Mouse (Mus musculus) urinary bladder, postnatal 25 days (tissue): ENCODE results near the gene Upf1.

ENCODE experiments used
- DNase-seq: peaks from one replicate; pipeline ENCODE4 v3.0.0; 2022; ENCODE audit warnings: low spot score

Gene Upf1

DNA sequence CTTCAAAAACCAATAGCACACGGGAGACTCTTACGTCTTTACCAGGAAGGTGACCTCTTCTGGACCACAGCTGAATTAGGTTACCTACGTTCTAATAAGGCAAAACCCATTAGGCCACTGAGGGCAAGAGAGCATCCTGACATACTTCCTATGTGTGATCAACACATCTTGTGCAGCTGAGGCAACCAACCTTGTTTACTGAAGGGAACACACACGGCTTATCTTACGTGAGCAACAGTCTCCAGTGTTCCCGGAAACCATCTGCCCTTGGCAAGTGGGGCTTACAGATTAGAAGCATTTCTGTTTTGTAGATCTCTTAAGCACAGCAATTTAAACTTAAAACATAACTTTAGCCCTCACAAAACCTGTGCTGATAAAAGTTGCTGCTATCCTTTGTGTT lies 25.6 kb downstream of the Upf1 start:
- DNase-seq: no peak

DNA sequence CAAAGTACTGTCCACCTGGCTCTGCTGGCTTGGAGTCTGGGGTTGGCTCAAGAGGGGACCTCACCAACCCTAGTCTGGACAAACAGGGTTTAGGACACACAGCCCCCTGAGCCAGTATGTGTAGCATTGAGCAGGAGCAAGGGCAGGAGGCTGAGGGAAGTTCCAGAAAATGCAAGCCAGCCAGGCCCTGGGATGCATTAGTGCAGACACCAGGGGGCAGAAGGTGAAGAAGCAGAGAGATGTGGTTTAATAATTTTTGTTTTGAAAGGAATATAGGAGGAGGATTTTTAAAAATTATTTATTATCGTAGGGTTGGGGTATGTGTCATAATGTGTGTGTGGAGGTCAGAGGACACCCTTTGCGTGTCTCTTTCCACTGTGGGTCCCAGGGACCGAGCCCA lies 29.4 kb downstream of the Upf1 start:
- DNase-seq: no peak

DNA sequence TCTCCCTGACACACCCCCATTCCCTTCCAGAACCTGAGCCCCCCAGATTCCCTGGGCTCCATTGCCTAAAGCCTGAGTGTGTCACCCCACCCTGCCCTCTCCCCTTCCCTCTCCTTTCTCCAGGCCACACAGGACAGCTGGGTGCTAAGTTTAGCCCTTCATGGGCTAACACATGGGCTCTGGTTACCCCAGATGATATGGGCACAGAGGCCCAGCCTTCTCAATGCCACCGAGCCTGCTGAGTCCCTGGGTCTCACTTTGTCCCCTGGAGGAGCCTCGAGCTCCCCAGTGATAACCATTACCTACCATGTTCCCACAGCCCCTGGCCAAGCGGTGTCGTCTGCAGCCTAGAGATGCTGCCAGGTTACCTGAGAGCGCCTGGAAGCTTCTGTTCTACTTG lies 35.2 kb downstream of the Upf1 start:
- no peak for DNase-seq

DNA sequence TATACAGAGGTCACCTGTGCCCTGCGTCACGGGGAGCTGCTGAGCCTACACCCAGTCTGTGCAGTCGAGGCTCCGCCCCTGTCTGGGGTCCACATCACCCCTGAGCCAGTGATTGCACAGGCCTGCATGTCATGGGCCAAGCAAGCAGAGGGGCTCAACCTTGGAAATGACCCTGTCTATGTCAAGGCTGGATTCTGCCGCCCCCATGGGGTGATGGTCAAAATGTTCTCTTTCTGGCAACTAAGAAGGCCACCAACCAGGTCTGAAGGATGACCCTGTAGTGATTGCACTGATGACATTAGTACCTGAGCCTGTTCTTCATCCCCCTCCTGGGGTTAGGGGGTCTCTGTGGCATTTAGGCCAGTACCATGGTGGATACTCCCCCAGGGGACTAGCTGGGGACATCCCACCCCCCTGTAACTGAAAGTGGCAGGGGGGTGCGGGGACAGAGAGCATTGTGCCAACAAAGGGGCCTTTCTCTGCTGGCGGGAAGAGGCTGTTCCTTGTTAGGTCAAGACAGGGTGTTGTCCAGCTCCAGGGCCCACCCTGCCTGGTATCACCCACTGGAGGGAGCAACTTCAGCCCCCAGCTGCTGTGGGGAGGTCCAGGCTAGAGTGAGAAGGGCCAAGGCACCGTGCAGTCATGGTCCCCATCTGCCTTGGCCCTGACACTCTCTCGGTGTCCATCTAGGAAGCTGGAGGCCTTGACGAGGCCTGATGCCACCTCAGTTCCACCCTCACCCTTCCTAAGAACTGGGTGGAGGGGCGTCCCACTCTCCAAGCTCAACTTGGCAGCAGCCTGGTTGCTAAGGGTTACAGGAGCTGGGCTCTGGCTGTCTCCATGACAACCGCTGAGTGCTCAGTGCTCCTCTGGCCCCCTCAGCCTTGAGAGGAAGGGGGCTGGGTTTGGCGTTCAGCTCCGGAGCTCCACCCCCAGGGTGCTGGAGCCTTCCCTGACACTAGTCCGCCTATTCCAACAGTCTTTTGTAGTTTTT lies 36.3 kb downstream of the Upf1 start:
- no peak for DNase-seq

DNA sequence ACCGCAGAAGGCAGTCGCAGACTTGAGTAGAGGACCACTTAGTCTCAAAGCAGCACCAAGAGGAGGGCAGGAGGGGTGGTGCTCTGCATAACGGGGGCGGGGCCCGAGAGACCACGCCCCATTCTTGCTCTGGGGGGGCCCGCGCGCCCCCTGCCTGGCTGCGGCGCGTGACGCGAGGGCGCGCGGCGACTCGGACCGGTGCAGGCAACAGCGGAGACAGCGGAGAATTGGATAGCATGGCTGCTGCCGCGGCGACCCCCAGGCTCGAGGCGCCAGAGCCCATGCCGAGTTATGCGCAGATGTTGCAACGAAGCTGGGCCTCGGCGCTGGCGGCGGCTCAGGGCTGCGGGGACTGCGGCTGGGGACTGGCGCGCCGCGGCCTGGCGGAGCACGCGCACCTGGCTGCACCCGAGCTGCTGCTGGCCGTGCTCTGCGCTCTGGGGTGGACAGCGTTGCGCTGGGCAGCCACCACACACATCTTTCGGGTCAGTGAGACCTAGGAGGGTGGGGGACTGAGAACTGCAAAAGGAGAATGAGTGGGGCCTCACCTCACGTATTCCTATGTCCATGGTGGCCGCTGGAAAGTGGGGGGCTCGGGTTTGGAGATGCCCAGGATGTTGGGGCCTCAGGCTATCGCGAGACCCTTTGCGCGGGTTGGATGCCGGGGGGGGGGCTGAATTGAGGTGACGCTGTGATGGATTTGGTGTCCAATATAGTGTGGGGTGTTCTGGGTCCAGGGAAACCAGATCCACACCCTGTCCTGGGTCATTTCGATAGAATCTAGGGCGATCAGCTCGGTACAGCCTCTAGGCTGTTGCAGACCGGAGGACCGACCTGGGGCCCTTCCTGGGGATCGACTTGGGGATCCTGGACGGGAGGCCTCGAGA lies 37.2 kb downstream of the Upf1 start, which contains the start of gene Cers1:
Gene Cers1, plus strand, starts transcription at position 152 of the 887 bp plus-strand sequence.
- peak; percentile 44 for DNase-seq

DNA sequence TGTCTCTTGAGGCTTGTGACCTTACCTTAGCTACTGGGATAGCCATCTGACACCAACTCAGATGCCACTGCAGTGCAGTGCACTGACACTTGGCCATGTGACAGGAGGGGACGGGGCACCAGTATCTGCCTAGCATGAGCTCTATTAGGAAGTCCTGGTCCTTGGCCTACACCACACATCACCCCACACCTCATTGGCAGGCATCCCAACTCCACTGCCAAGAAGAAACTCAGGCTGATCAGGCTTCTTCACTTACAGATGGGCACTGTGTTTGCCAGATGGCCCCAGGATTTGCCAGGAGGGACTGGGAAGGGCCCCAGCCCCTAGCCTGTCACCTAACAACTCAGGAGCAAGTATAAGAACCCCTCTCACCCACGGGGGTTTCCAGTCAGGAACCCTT lies 39.7 kb downstream of the Upf1 start:
- DNase-seq: no peak

DNA sequence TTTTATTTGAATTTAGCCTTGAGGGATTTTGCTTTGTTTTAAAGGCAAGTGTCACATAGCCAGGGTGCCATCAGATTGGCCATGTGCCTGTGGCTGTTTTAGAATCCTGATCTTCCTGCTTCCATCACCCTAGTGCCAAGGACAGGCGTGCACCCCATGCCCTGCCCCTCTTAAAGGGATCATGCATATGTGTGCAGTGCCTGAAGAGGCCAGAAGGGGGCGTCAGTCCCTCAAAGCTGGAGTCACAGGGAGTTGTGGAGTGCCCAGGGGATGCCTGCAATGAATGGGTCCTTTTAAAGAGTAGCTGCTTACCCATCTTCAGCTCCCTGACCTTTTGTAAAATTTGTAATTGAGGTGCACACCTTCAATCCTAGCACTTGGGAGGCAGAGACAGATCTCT lies 43.8 kb downstream of the Upf1 start:
- DNase-seq: no peak

DNA sequence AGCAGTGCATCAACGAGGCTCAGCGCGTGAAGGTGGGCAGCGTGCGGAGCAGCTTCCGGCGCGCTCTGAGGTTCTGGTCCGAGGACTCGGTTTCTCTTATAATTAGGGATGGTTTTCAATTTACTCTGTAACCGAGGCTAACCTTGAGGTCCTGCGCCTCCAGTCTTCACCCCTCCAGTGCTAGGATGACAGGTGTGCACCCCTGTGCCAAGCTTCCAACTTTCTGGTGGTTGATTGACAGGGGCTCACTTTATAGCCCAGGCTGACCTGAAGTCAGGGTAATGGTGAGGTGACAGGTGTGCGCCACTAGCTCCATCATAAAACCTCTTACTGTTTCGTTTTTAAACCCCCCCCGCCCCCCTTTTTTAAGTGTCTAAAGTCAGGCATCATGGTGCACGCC lies 50.2 kb downstream of the Upf1 start:
- no peak for DNase-seq

DNA sequence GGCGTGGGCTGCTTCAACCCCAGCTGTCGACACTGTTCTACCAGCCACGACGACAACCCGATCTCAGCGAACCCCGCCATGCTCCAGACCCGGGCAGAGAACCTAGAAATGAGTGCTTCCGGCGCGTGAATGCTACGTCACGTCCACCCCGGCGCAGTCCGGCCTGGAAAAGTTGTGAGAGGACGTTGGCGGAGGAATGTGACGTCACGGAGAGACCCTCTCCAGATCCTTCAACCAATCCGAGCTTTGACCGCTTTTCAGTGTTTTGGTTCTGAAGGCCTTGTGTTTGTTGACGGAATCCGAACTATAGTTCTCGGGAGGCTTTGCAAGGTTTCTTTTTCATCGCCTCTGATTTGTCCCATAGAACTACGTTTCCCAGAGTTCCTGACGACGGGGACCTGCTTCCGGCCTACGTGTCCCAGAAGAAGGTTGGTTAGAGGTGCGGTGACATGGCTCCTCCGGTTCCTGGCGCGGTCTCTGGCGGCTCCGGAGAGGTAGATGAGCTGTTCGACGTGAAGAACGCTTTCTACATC lies 50.7 kb downstream of the Upf1 start, which contains the start of the genes Ddx49 and Cope:
Gene Ddx49, minus strand, starts transcription at position 132 of the 533 bp plus-strand sequence.
Gene Cope, plus strand, starts transcription at position 161 of the 533 bp plus-strand sequence.
- DNase-seq: peak; percentile 93

DNA sequence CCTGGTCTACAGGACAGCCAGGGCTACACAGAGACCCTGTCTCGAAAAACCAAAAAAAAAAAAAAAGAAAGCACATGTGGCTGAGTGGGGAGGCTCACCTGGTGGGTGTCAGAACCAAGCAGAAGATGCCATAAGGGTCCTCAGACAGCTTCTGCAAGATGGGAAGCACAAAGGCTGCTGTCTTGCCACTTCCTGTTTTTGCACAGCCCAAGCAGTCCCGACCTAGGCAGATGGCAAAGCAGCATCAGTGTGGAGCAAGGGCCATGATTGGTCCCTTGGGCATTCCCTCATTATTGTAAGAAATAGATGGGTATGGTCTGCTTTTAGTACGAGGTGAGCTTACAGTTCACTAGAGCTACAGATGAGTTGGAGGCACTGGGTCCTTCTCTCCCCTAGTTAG lies 52.2 kb downstream of the Upf1 start:
- DNase-seq: no peak

DNA sequence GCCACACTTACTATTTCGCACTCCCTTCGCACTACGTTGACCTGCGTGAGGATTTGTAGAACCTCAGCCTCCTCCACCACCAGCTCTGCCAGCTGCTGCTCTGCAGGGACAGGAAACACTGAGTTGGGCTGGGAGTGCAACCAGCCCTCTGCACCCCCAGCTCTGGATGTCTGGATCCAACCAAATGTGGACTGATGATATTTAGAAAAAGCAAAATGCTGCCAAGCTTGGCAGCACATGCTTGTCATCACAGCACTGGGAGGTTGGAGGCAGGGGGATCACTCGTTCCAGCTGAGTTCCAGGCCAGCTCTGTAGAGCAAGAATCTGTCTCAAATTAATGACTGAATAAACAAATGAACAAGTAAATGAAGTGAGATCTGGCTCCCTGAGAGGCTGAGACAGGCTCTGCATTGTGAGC lies 59.1 kb downstream of the Upf1 start:
- DNase-seq: no peak

DNA sequence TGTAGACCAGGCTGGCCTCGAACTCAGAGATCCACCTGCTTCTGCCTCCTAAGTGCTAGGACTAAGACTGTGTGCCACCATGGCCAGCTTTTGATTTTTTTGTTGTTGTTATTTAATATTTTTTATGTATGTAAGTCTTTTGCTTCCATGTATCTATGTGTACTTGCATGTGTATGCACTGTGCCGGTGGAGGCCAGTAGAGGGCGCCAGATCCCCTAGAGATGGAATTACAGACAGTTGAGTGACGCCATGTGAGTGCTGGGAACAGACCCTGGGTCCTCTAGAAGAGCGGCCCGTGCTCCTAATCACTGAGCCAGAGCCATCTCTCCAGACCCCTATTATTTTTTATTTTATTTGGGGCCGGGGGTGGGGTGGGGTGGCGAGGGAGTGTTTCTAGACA lies 66.3 kb downstream of the Upf1 start:
- DNase-seq: no peak

DNA sequence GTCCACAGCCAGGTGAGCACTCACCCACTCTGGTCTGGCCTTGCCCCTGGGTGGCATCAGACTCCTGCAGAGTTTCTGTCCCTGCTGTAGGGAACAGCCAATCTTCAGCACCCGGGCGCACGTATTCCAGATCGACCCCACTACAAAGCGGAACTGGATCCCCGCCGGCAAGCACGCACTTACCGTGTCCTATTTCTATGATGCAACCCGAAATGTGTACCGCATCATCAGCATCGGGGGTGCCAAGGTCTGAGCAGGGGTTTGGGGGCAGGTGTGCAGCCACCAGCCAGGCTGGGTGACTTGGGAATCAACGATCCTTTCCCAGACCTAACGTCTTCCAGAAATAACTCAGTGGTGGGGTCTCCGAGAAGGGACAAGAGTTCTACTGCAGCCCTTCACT lies 67.8 kb downstream of the Upf1 start:
- DNase-seq: no peak

DNA sequence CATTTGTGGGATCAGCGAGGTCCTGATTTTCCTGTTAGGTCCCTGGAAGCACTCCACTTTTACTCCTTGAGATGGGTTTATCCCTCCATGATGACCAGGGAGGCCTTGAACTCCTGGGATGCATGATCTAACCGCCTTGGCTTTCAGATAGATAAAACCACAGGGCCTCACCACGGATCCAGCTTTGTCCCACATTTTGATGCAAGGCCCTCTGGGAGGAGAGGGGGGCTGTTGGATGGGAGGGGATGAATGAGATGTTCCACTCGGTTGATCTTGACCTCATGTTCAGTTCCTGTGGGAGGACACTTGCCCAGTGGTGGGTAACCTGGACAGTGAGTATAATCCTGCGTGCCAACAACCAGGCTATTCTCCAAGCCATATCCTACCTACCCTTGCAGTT lies 68.7 kb downstream of the Upf1 start:
- no peak for DNase-seq

DNA sequence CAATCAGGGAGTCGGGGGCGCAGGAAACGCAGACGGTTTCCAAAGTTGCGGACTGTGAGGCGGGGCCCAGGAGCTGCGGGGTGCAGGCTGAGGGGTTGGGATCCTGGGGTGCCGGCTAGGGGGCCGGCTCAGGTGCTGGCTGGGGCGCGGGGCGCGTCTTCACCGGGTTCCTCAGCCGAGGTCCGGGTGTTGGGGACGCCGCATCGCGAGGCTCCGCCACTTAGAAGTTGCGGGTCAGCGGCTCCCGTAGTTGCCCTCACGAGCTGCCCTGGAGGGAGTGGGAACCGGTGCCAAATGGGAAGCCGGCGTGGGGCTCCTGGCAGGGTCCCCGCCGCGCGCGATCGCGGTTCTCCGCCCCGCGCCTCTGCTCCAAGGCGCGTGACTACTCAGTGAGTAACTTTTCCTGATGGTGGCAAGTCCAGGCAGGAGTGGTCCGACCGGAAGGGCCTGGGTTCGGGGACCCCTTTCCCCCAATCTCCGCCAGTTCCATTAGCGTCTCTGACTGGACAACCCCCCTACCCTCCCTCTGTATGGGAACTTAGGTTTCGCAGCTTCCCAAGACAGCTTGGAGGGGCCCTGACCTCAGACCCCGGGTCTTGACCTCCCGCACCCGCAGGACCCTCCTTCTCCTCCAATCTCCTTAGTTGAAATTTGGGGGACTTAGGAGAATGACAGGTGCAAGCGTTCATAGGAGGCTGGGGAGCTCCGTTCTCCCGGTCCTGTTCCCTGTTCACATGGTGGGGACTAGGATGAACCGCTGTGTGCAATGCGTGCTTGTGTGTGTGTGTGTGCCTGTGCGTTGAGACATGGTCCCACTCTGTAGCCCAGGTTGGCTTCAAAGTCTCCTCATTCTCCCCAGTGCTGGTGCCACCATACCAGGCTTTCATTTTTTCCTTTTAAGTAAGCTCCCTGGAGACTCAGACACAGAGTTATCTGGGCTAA lies 69.7 kb downstream of the Upf1 start:
- DNase-seq: peak; percentile 40

DNA sequence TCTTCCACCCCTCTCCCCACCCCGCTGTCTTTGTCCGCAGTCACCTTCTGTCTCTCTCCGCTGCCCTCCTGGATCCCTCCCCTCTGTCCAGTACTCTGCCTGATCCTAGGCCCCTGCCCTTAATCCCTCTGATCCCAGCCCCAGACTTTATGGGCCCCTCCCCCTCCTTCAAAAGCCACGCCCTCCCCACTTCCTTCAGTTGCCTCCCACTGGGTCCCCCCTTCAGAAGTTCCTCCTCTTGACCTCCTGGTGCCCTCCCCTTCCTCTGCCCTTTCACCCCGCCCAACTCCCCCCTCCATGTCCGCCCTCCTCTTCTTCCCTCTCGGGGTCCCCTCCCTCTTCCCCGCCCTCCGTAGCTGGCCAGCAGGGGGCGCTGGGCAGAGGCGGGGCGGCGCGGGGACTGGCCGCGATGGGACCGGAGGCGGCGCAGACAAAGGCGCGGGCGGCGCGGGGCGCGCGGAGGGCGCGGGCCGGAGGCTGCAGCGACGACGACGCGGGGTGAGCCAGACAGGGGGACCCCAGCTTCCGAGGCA lies 70.4 kb downstream of the Upf1 start, which contains the start of gene Homer3:
Gene Homer3, plus strand, starts transcription at position 225 of the 533 bp plus-strand sequence.
- DNase-seq: peak; percentile 90
